20 mouse cellular contexts compared by ENCODE assay signal in the genomic region with DNA sequence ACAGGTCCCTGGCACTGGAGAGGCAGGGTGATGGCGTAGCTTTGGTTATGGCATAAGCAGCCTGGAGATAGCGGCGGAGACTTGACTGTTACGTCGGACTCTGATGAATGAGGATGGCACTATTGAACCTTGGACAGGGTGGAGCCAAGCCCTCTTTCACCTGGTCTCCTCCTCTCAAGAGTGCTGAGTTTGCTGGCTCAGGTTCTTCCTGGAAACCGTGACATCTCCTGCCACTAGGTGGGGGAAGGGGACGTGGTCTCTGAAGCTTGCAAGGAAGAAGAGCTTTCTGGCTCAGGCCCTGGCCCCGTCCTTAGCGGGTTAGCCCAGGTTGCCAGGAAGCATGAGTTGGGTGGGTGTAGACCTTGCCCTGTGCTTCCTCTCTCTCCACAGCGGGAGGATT. TPM values are rescaled to one million over a fixed set of nuclear protein-coding genes. Genes with fewer than 3 reads are reported as not detected.
DNase-seq lines count a peak whose midpoint lies in the region; ATAC-seq and TF ChIP-seq lines count a peak whose summit lies in the region.
"Had no signal": no experiment of that assay in that cellular context is flagged by ENCODE, and none has a peak within 500 bp of the region (broad histone marks: within the 10 kb centered on the region; RNA-seq: fewer than 3 reads in every experiment).

No protein-coding gene starts in this region.

- peak; percentile 50 for TF ChIP-seq CTCF in hindbrain, postnatal 0 days (IDR thresholded peaks at IDR 0.05; ENCODE audit: low read depth)
- peak; percentile 47 for TF ChIP-seq CTCF in midbrain, postnatal 0 days (IDR thresholded peaks at IDR 0.05)
- peak; percentile 50; the same call in 1 of the 2 replicates for TF ChIP-seq CTCF in small intestine, adult 2 months (IDR thresholded peaks at IDR 0.05; ENCODE audit: extremely low read depth, insufficient read length, insufficient replicate concordance, low read depth, low read length)

- no peaks in the 10 kb centered on the region for H3K27me3 ChIP-seq in hindbrain, postnatal 0 days (ENCODE audit: insufficient read depth, low read length)
- no peaks in the 10 kb centered on the region for H3K27me3 ChIP-seq in hindbrain, embryonic 13.5 days
- no peaks in the 10 kb centered on the region for H3K27me3 ChIP-seq in midbrain, postnatal 0 days (ENCODE audit: insufficient read depth, low read length)
- H3K27me3 ChIP-seq in midbrain, embryonic 14.5 days (ENCODE audit: control insufficient read depth, insufficient read depth, low read length): no peaks in the 10 kb centered on the region
- H3K27me3 ChIP-seq in small intestine, adult 2 months (ENCODE audit: control insufficient read depth, insufficient read depth, low read length): peaks cover 15% of the 10 kb centered on the region; the same call in 1 of the 2 replicates
- H3K27me3 ChIP-seq: embryonic facial prominence, embryonic 15.5 days; limb, embryonic 13.5 days had no signal

- ATAC-seq in hindbrain, postnatal 0 days: no peak
- ATAC-seq in hindbrain, embryonic 13.5 days (ENCODE audit: low FRiP score): no peak
- no peak for ATAC-seq in midbrain, postnatal 0 days (ENCODE audit: low FRiP score)
- ATAC-seq in midbrain, embryonic 14.5 days (ENCODE audit: low FRiP score, low TSS enrichment): no peak
- ATAC-seq: forebrain, embryonic 14.5 days had no signal

- no peak for DNase-seq in hindbrain, postnatal 0 days (ENCODE audit: low spot score)
- no peak for DNase-seq in midbrain, postnatal 0 days (ENCODE audit: low spot score)
- DNase-seq in midbrain, embryonic 14.5 days: no peak
- DNase-seq in kidney, adult 8-10 months: peak; percentile 90 to 91
- no peak for DNase-seq in adrenal gland, adult 8-10 months
- DNase-seq in spleen, adult 18-20 months: no peak
- DNase-seq: cerebellum, adult 11-12 months; right cerebral cortex, postnatal 14 days had no signal

- H3K36me3 ChIP-seq in hindbrain, postnatal 0 days (ENCODE audit: insufficient read depth, low read length): no peaks in the 10 kb centered on the region; the same call in 1 of the 2 replicates
- H3K36me3 ChIP-seq in hindbrain, embryonic 13.5 days: 0 out of 2 replicates have a peak, but pooled peaks cover under 1% of the 10 kb centered on the region
- peaks cover 2% of the 10 kb centered on the region for H3K36me3 ChIP-seq in midbrain, postnatal 0 days (ENCODE audit: insufficient read depth, low read length)
- H3K36me3 ChIP-seq in midbrain, embryonic 14.5 days (ENCODE audit: control insufficient read depth, insufficient read depth, low read length): peaks cover 6% of the 10 kb centered on the region; the same call in 1 of the 2 replicates
- H3K36me3 ChIP-seq in small intestine, adult 2 months (ENCODE audit: control insufficient read depth, insufficient read depth, low read length): peaks cover 7% of the 10 kb centered on the region
- H3K36me3 ChIP-seq: heart, embryonic 12.5 days; limb, embryonic 13.5 days had no signal

- TF ChIP-seq POLR2A in small intestine, adult 2 months (IDR thresholded peaks at IDR 0.05; ENCODE audit: low read depth, low read length): peak; percentile 40; the same call in 1 of the 2 replicates

- H3K4me1 ChIP-seq in hindbrain, postnatal 0 days (ENCODE audit: insufficient read depth, low read length): 0 out of 2 replicates have a peak, but pooled peaks cover 4% of the 10 kb centered on the region
- peaks cover 10% of the 10 kb centered on the region for H3K4me1 ChIP-seq in hindbrain, embryonic 13.5 days (replicated peaks)
- H3K4me1 ChIP-seq in midbrain, postnatal 0 days (ENCODE audit: insufficient read depth, low read length): no peaks in the 10 kb centered on the region
- no peaks in the 10 kb centered on the region for H3K4me1 ChIP-seq in midbrain, embryonic 14.5 days (ENCODE audit: control insufficient read depth, insufficient read depth, low read length)
- peaks cover 16% of the 10 kb centered on the region for H3K4me1 ChIP-seq in small intestine, adult 2 months (ENCODE audit: control insufficient read depth, insufficient read depth, insufficient read length, low read length)

- WGBS in hindbrain, postnatal 0 days: 76% methylated on average over 10 of the region's 10 CpGs
- WGBS in hindbrain, embryonic 13.5 days: 78% methylated on average over 10 of the region's 10 CpGs
- WGBS in midbrain, postnatal 0 days: 75% methylated on average over 10 of the region's 10 CpGs
- WGBS in midbrain, embryonic 14.5 days: 76% methylated on average over 10 of the region's 10 CpGs
- WGBS in small intestine, adult 2 months: 32% methylated on average over 10 of the region's 10 CpGs

- H3K9me3 ChIP-seq in hindbrain, postnatal 0 days (ENCODE audit: low read length): no peaks in the 10 kb centered on the region
- no peaks in the 10 kb centered on the region for H3K9me3 ChIP-seq in hindbrain, embryonic 13.5 days
- no peaks in the 10 kb centered on the region for H3K9me3 ChIP-seq in midbrain, postnatal 0 days (ENCODE audit: low read length)
- H3K9me3 ChIP-seq in midbrain, embryonic 14.5 days (ENCODE audit: control insufficient read depth, low read length): no peaks in the 10 kb centered on the region
- H3K9me3 ChIP-seq: embryonic facial prominence, embryonic 15.5 days; G1E; heart, embryonic 12.5 days; limb, embryonic 13.5 days had no signal

- no peak overlapping the region for H3K4me3 ChIP-seq in hindbrain, postnatal 0 days (ENCODE audit: low read length)
- no peak overlapping the region for H3K4me3 ChIP-seq in hindbrain, embryonic 13.5 days
- H3K4me3 ChIP-seq in midbrain, postnatal 0 days (ENCODE audit: low read depth, low read length): no peak overlapping the region
- H3K4me3 ChIP-seq in midbrain, embryonic 14.5 days (replicated peaks; ENCODE audit: low read depth, low read length): no peak overlapping the region
- peak overlapping the region; percentile 60 for H3K4me3 ChIP-seq in small intestine, adult 2 months (ENCODE audit: low read depth, low read length)
- H3K4me3 ChIP-seq: embryonic facial prominence, embryonic 15.5 days; heart, embryonic 12.5 days; left cerebral cortex, adult 2 months; limb, embryonic 13.5 days had no signal

- H3K9ac ChIP-seq in hindbrain, postnatal 0 days (replicated peaks; ENCODE audit: low read length): no peak overlapping the region
- no peak overlapping the region for H3K9ac ChIP-seq in hindbrain, embryonic 13.5 days
- no peak overlapping the region for H3K9ac ChIP-seq in midbrain, postnatal 0 days (replicated peaks; ENCODE audit: low read length, poor library complexity, severe bottlenecking)
- no peak overlapping the region for H3K9ac ChIP-seq in midbrain, embryonic 14.5 days (replicated peaks; ENCODE audit: low read length)
- H3K9ac ChIP-seq: embryonic facial prominence, embryonic 15.5 days; heart, embryonic 12.5 days; limb, embryonic 13.5 days had no signal

- H3K4me2 ChIP-seq in hindbrain, postnatal 0 days (ENCODE audit: low read depth, low read length): no peak overlapping the region
- H3K4me2 ChIP-seq in hindbrain, embryonic 13.5 days: no peak overlapping the region
- no peak overlapping the region for H3K4me2 ChIP-seq in midbrain, postnatal 0 days (ENCODE audit: low read depth, low read length, poor library complexity, severe bottlenecking)
- no peak overlapping the region for H3K4me2 ChIP-seq in midbrain, embryonic 14.5 days (ENCODE audit: low read length)
- H3K4me2 ChIP-seq: embryonic facial prominence, embryonic 15.5 days; heart, embryonic 12.5 days; limb, embryonic 13.5 days; midbrain, embryonic 11.5 days had no signal

- no peak overlapping the region for H3K27ac ChIP-seq in hindbrain, postnatal 0 days
- H3K27ac ChIP-seq in hindbrain, embryonic 13.5 days: no peak overlapping the region
- no peak overlapping the region for H3K27ac ChIP-seq in midbrain, postnatal 0 days (ENCODE audit: low read depth, low read length)
- no peak overlapping the region for H3K27ac ChIP-seq in midbrain, embryonic 14.5 days (replicated peaks; ENCODE audit: low read depth, low read length)
- H3K27ac ChIP-seq in small intestine, adult 2 months (ENCODE audit: insufficient read depth, low read depth, low read length): peak overlapping the region; percentile 83
- H3K27ac ChIP-seq: embryonic facial prominence, embryonic 15.5 days; left cerebral cortex, adult 2 months; limb, embryonic 13.5 days had no signal

RNA-seq across cellular contexts. Expression of a gene that starts 7.5 kb away (rescaled TPM):
- 30.0 and 43.3 TPM in 2 replicates for total RNA-seq in hindbrain, postnatal 0 days (2014; rRNA removed)
- 26.6 and 27.6 TPM in 2 replicates for polyA plus RNA-seq in hindbrain, postnatal 0 days (2015; fragmentation: Nextera tagmentation; extraction: Ambion mirVana)
- 21.8 and 22.2 TPM in 2 replicates for polyA plus RNA-seq in hindbrain, embryonic 13.5 days (2015; fragmentation: Nextera tagmentation; extraction: Ambion mirVana)
- 30.0 and 36.8 TPM in 2 replicates for total RNA-seq in midbrain, postnatal 0 days (2014; rRNA removed)
- 25.2 and 28.1 TPM in 2 replicates for polyA plus RNA-seq in midbrain, postnatal 0 days (2015; fragmentation: Nextera tagmentation; extraction: Ambion mirVana)
- polyA plus RNA-seq in midbrain, embryonic 14.5 days (2014; fragmentation: Nextera tagmentation; extraction: Ambion mirVana): 14.1 and 15.2 TPM in 2 replicates
- polyA plus RNA-seq in small intestine, adult 2 months (2012; rRNA removed): 48.3 and 110 TPM in 2 replicates
- total RNA-seq in adrenal gland, adult 8-10 months (2022): 100 to 1,000 TPM in 2 of 4 experiments, 10 to 100 TPM in 2; 62.6 to 149 (median 97.9) TPM

RNA-seq across cellular contexts. Expression of a gene that starts 23.2 kb away (rescaled TPM):
- not detected in 2 replicates for total RNA-seq in hindbrain, postnatal 0 days (2014; rRNA removed)
- not detected in 2 replicates for polyA plus RNA-seq in hindbrain, postnatal 0 days (2015; fragmentation: Nextera tagmentation; extraction: Ambion mirVana)
- polyA plus RNA-seq in hindbrain, embryonic 13.5 days (2015; fragmentation: Nextera tagmentation; extraction: Ambion mirVana): not detected in 2 replicates
- not detected in 2 replicates for total RNA-seq in midbrain, postnatal 0 days (2014; rRNA removed)
- polyA plus RNA-seq in midbrain, postnatal 0 days (2015; fragmentation: Nextera tagmentation; extraction: Ambion mirVana): not detected in 2 replicates
- polyA plus RNA-seq in midbrain, embryonic 14.5 days (2014; fragmentation: Nextera tagmentation; extraction: Ambion mirVana): not detected in 2 replicates
- 0.10 and 0.41 TPM in 2 replicates for polyA plus RNA-seq in small intestine, adult 2 months (2012; rRNA removed)
- total RNA-seq in adrenal gland, adult 8-10 months (2022): not detected
- total RNA-seq: G1E; gastrocnemius, adult 8-10 months; hematopoietic stem cell, adult 5-6 weeks; left cerebral cortex, adult 2 months had no signal
- polyA plus RNA-seq: forebrain, embryonic 14.5 days; G1E; intestine, embryonic 14.5 days; limb, embryonic 13.5 days; midbrain, embryonic 11.5 days had no signal

RNA-seq across cellular contexts. Expression of a gene that starts 27.2 kb away (rescaled TPM):
- not detected in 2 replicates for total RNA-seq in hindbrain, postnatal 0 days (2014; rRNA removed)
- not detected in 2 replicates for polyA plus RNA-seq in hindbrain, postnatal 0 days (2015; fragmentation: Nextera tagmentation; extraction: Ambion mirVana)
- not detected in 2 replicates for polyA plus RNA-seq in hindbrain, embryonic 13.5 days (2015; fragmentation: Nextera tagmentation; extraction: Ambion mirVana)
- not detected in 2 replicates for total RNA-seq in midbrain, postnatal 0 days (2014; rRNA removed)
- polyA plus RNA-seq in midbrain, postnatal 0 days (2015; fragmentation: Nextera tagmentation; extraction: Ambion mirVana): not detected in 2 replicates
- not detected in 2 replicates for polyA plus RNA-seq in midbrain, embryonic 14.5 days (2014; fragmentation: Nextera tagmentation; extraction: Ambion mirVana)
- polyA plus RNA-seq in small intestine, adult 2 months (2012; rRNA removed): not detected in 2 replicates
- under 1 TPM in 2 of 4 experiments, not detected in 2; 0.09 to 0.25 TPM for total RNA-seq in adrenal gland, adult 8-10 months (2022)
- total RNA-seq: G1E; gastrocnemius, adult 8-10 months; hematopoietic stem cell, adult 5-6 weeks; left cerebral cortex, adult 2 months had no signal
- polyA plus RNA-seq: embryonic facial prominence, embryonic 15.5 days; forebrain, embryonic 14.5 days; heart, embryonic 12.5 days; intestine, embryonic 14.5 days; limb, embryonic 13.5 days; midbrain, embryonic 11.5 days had no signal

Comparison
In these comparisons a context has a peak if more than half of its experiments do, and no peak if none do; other contexts are left out.
1. DNase-seq: peak in kidney, adult 8-10 months (2 of 2); none in hindbrain, postnatal 0 days (single experiment), midbrain, postnatal 0 days (single experiment), midbrain, embryonic 14.5 days (single experiment), adrenal gland, adult 8-10 months (single experiment) and spleen, adult 18-20 months (0 of 2).
2. Peak in every context shown above with its lines, with median percentiles within 50 percentile points of each other: CTCF ChIP-seq.